19 mouse cellular contexts compared by ENCODE assay signal in the genomic region with DNA sequence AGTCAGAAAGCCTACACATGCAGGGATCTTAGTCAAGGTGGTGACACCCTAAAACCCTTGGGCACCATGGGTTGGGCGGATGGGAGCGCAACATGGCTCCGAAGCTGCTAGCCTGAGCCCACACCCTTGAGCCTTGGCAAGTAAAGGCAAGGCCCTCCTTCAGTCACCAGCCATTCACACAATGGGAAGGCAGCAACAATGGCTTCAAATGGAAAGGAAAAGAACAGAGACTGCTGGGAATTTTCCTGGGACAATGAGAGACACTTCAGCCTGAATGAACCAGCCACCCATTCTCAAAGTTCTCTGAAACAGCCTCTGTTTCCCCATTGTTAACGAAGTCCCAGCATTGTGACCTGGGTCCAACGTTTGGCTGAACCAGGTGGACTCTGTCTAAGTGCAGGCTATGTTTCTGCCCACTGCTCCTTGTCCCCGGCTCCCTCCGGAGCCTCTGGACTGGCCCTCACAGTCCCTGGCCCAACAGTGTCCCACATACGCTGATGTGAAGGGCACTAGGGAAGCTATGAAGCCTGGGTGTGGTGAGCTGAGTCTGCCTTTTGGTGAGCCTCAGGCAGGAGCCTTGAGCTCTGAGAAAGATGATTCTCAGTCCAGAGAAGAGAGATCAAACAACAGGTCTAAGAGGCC. TPM values are rescaled to one million over a fixed set of nuclear protein-coding genes. Genes with fewer than 3 reads are reported as not detected.
DNase-seq lines count a peak whose midpoint lies in the region; ATAC-seq and TF ChIP-seq lines count a peak whose summit lies in the region.
"Had no signal": no experiment of that assay in that cellular context is flagged by ENCODE, and none has a peak within 500 bp of the region (broad histone marks: within the 10 kb centered on the region; RNA-seq: fewer than 3 reads in every experiment).

No protein-coding gene starts in this region.

- no peaks in the 10 kb centered on the region for H3K9me3 ChIP-seq in hindbrain, embryonic 10.5 days
- no peaks in the 10 kb centered on the region for H3K9me3 ChIP-seq in hindbrain, embryonic 13.5 days
- H3K9me3 ChIP-seq in lung, postnatal 0 days (ENCODE audit: low read length) = no peaks in the 10 kb centered on the region
- H3K9me3 ChIP-seq: embryonic facial prominence, embryonic 12.5 days; heart, embryonic 15.5 days; liver, embryonic 12.5 days had no signal

- H3K9ac ChIP-seq in hindbrain, embryonic 13.5 days = no peak overlapping the region
- no peak overlapping the region for H3K9ac ChIP-seq in lung, postnatal 0 days (replicated peaks; ENCODE audit: low read depth)
- H3K9ac ChIP-seq: embryonic facial prominence, embryonic 12.5 days; heart, embryonic 15.5 days; hindbrain, embryonic 14.5 days; liver, embryonic 12.5 days; lung, embryonic 14.5 days had no signal

- no peak for TF ChIP-seq EP300 in lung, postnatal 0 days (IDR thresholded peaks at IDR 0.05)

- H3K27ac ChIP-seq in hindbrain, embryonic 10.5 days = peak overlapping the region; percentile 90
- no peak overlapping the region for H3K27ac ChIP-seq in hindbrain, embryonic 13.5 days
- peak overlapping the region; percentile 5; the same call in 1 of the 2 replicates for H3K27ac ChIP-seq in lung, postnatal 0 days (ENCODE audit: low read length)
- H3K27ac ChIP-seq: embryonic facial prominence, embryonic 12.5 days; heart, embryonic 15.5 days; hindbrain, embryonic 14.5 days; liver, embryonic 12.5 days had no signal

- peaks cover 100% of the 10 kb centered on the region for H3K4me1 ChIP-seq in hindbrain, embryonic 10.5 days (replicated peaks)
- peaks cover 68% of the 10 kb centered on the region for H3K4me1 ChIP-seq in hindbrain, embryonic 13.5 days (replicated peaks)
- H3K4me1 ChIP-seq in lung, postnatal 0 days (ENCODE audit: insufficient read depth, low read depth, low read length) = peaks cover 42% of the 10 kb centered on the region; the same call in 1 of the 2 replicates

- H3K27me3 ChIP-seq in hindbrain, embryonic 10.5 days (ENCODE audit: insufficient read depth, poor library complexity, severe bottlenecking) = no peaks in the 10 kb centered on the region
- H3K27me3 ChIP-seq in hindbrain, embryonic 13.5 days = no peaks in the 10 kb centered on the region
- H3K27me3 ChIP-seq in lung, postnatal 0 days (replicated peaks; ENCODE audit: insufficient read depth, low read length) = no peaks in the 10 kb centered on the region
- H3K27me3 ChIP-seq: embryonic facial prominence, embryonic 12.5 days; heart, embryonic 15.5 days; liver, embryonic 12.5 days had no signal

- TF ChIP-seq CTCF in lung, postnatal 0 days (IDR thresholded peaks at IDR 0.05) = no peak

- no peak for ATAC-seq in hindbrain, embryonic 13.5 days (ENCODE audit: low FRiP score)
- ATAC-seq in lung, postnatal 0 days = no peak
- ATAC-seq: CD4-positive, CD25-positive, alpha-beta regulatory T cell, adult 4 months; liver, embryonic 12.5 days had no signal

- H3K36me3 ChIP-seq in hindbrain, embryonic 10.5 days = peaks cover 6% of the 10 kb centered on the region; the same call in 1 of the 2 replicates
- H3K36me3 ChIP-seq in hindbrain, embryonic 13.5 days = no peaks in the 10 kb centered on the region
- H3K36me3 ChIP-seq in lung, postnatal 0 days (ENCODE audit: insufficient read depth, low read length) = no peaks in the 10 kb centered on the region
- H3K36me3 ChIP-seq: embryonic facial prominence, embryonic 12.5 days; heart, embryonic 15.5 days; liver, embryonic 12.5 days had no signal

- 0 out of 2 replicates have a peak overlapping the region, but pooled peaks have one; percentile 3 for H3K4me3 ChIP-seq in hindbrain, embryonic 10.5 days
- no peak overlapping the region for H3K4me3 ChIP-seq in hindbrain, embryonic 13.5 days
- no peak overlapping the region for H3K4me3 ChIP-seq in lung, postnatal 0 days (ENCODE audit: low read depth, low read length)
- H3K4me3 ChIP-seq: embryonic facial prominence, embryonic 12.5 days; heart, embryonic 15.5 days; liver, embryonic 12.5 days had no signal

- 43% methylated on average over 8 of the region's 8 CpGs for WGBS in hindbrain, embryonic 10.5 days
- WGBS in hindbrain, embryonic 13.5 days = 36% methylated on average over 8 of the region's 8 CpGs
- WGBS in lung, postnatal 0 days = 81% methylated on average over 8 of the region's 8 CpGs

- no peak overlapping the region for H3K4me2 ChIP-seq in hindbrain, embryonic 13.5 days
- no peak overlapping the region for H3K4me2 ChIP-seq in lung, postnatal 0 days (replicated peaks; ENCODE audit: low read depth, low read length)
- H3K4me2 ChIP-seq: embryonic facial prominence, embryonic 12.5 days; heart, embryonic 15.5 days; hindbrain, embryonic 14.5 days; liver, embryonic 12.5 days; lung, embryonic 14.5 days had no signal

- DNase-seq in embryo, embryonic 10 days (ENCODE audit: low spot score) = peak; percentile 44
- DNase-seq in embryo, embryonic 9.5 days (ENCODE audit: extremely low spot score) = no peak
- peak; percentile 35 for DNase-seq in hindbrain, embryonic 10.5 days (ENCODE audit: low spot score)
- no peak for DNase-seq in lung, postnatal 0 days (ENCODE audit: low spot score)
- no peak for DNase-seq in lung, postnatal 14 days
- peak; percentile 25 for DNase-seq in embryo, embryonic 11 days
- no peak for DNase-seq in adrenal gland, postnatal 36 days
- DNase-seq: cerebellum, postnatal 10 days; kidney, adult 18-20 months; lung, embryonic 14.5 days; midbrain, embryonic 14.5 days; thymus, adult 18-20 months had no signal

RNA-seq across cellular contexts. Expression of gene Sox13, which starts 12.6 kb away (rescaled TPM):
- polyA plus RNA-seq in hindbrain, embryonic 10.5 days (2016; fragmentation: Nextera tagmentation; extraction: Ambion mirVana) = 28.3 and 28.4 TPM in 2 replicates
- polyA plus RNA-seq in hindbrain, embryonic 13.5 days (2015; fragmentation: Nextera tagmentation; extraction: Ambion mirVana) = 7.9 and 8.0 TPM in 2 replicates
- polyA plus RNA-seq in lung, postnatal 0 days (2015; fragmentation: Nextera tagmentation; extraction: Ambion mirVana) = 13.8 and 14.8 TPM in 2 replicates
- 10 to 100 TPM; 12.6 to 17.5 TPM for total RNA-seq in adrenal gland, postnatal 36 days (2021)
- polyA plus RNA-seq: CD4-positive, CD25-positive, alpha-beta regulatory T cell, adult 4 months had no signal

RNA-seq across cellular contexts. Expression of gene Etnk2, which starts 48.3 kb away (rescaled TPM):
- polyA plus RNA-seq in hindbrain, embryonic 10.5 days (2016; fragmentation: Nextera tagmentation; extraction: Ambion mirVana) = 2.9 and 4.1 TPM in 2 replicates
- 9.9 and 10.3 TPM in 2 replicates for polyA plus RNA-seq in hindbrain, embryonic 13.5 days (2015; fragmentation: Nextera tagmentation; extraction: Ambion mirVana)
- polyA plus RNA-seq in lung, postnatal 0 days (2015; fragmentation: Nextera tagmentation; extraction: Ambion mirVana) = 0.77 and 0.81 TPM in 2 replicates
- total RNA-seq in adrenal gland, postnatal 36 days (2021) = 10 to 100 TPM in 1 of 2 experiments, 1 to 10 TPM in 1; 4.6 to 24.7 TPM
- total RNA-seq: granulocyte monocyte progenitor cell, adult 5-6 weeks had no signal
- polyA plus RNA-seq: CD4-positive, CD25-positive, alpha-beta regulatory T cell, adult 4 months had no signal

Comparison
In these comparisons a context has a peak if more than half of its experiments do, and no peak if none do; other contexts are left out.
1. DNase-seq: peak in embryo, embryonic 10 days (single experiment), hindbrain, embryonic 10.5 days (single experiment) and embryo, embryonic 11 days (single experiment); none in embryo, embryonic 9.5 days (single experiment), lung, postnatal 0 days (single experiment), lung, postnatal 14 days (single experiment) and adrenal gland, postnatal 36 days (0 of 2).